Mouse (Mus musculus) kidney, adult 8-10 months (tissue): ENCODE data around the gene Aoc1.

Experiments used
- DNase-seq, 2 experiments: peaks; one replicate each; pipeline ENCODE4 v3.0.0; 2022

Gene Aoc1

GRCm38 (mm10) chr6:48909229-48909628 is 36.5 kb downstream of the Aoc1 start:
- DNase-seq, result no peak

DNA sequence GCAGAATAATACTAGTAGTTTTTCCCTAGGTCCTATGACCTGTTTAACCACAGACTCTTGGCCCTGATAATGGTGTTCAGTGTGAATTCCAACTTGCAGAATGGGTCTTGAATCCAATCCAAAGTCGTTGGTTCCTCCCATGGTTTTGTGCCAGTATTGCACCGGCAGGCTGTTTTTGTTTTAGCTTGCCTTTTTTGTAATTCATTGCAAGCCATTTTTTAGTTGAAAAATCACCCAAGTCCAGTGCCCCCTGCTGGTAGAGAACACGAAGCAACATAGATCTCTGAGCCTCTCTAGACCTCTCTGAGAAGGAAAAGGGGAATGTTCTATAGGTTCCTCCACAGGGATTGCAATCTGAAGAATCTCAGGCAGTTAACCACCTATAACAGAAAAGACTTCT is 39.3 kb downstream of the Aoc1 start:
- peak in 1 of 2 experiments; percentile 26 for DNase-seq

GRCm38 (mm10) chr6:48913587-48913986 is 40.9 kb downstream of the Aoc1 start:
- DNase-seq, result no peak

- DNase-seq, result no peak
Observed at GRCm38 (mm10) chr6:48929595-48929994, 56.9 kb downstream of the Aoc1 start, which contains the start of gene 1600015I10Rik. TSS of gene 1600015I10Rik (plus strand) at chr6:48929895.

- DNase-seq, result no peak
Observed at GRCm38 (mm10) chr6:48949596-48949995, 76.9 kb downstream of the Aoc1 start.

DNA sequence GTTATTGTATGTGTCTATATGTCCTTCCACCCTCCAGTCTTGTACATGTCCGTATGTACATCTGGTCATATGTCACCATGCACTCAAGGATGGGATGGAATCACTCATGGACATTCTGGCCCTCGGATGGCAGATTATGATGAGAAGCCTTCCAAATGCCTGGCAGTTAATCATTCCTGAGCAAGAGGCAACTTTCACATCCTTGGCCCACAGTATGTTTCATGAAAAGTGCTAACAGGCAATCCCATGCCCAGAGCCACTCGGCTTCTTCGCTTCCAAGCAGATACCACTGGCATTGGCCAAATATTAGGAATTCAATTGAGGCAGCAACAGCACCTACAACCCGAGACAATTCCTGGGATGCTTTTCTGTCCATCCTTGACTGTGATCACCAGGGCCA is 78.0 kb downstream of the Aoc1 start:
- DNase-seq, result no peak

DNA sequence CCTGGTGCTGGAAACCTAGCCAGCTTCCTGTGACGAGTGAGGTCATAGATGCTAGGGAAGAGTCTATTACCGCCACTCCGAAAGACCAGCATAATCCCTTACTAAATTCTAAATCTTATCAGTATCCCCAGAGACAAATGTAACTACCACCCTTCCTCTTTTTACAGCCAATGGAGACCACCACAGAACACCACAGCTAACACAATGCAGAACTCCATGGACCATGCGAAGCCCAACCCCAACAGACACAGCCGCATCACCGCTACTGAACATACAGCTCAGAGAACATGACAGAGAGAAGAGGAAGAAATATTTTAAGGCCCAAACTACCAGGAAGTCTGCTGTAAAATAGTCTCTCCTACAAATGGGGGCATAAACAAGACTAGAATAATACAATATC is 78.9 kb downstream of the Aoc1 start:
- no peak for DNase-seq

- DNase-seq, result no peak
Observed at GRCm38 (mm10) chr6:48953220-48953619, 80.5 kb downstream of the Aoc1 start.

- no peak for DNase-seq
Observed at GRCm38 (mm10) chr6:48954211-48954610, 81.5 kb downstream of the Aoc1 start.

DNA sequence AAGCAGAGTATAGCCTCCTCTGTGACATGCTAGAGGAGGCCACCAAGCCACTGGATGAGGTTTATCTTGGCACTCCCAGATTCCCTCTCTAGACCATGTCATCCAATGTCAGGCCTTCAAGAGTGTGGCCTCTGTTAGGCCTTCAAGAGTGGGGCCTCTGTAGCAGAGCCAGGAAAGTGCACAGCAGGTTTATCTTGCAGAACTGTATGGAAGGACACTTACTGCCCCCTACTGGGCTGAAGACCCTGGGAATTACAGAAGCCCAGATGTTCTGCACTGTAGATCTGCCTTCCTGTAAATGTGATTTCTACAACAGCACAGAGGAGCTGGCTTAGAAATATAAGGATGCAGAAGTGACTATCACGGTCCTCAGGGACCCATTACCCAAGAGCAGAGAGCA is 82.2 kb downstream of the Aoc1 start:
- DNase-seq, result peak; percentile 67 to 88

GRCm38 (mm10) chr6:48956785-48957184 is 84.1 kb downstream of the Aoc1 start:
- no peak for DNase-seq

DNA sequence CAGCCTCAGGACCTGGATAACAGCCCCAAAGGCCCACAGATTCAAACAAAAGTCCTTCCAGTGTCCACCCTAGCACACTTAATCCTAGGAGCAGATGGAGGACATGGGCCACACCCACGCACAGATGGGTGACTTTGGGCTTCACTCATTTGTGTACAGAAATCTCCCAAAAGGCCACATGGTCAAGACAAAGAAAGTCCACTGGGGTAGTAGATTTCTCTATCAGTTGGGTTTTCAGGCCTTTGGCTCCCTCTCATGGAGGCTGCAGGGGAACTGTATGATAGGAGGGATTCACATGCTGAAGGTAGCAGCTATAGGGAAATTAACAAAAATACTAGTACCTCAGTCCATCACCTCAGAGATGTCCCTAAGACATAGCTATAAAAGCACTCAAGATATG is 85.4 kb downstream of the Aoc1 start:
- DNase-seq, result peak; percentile 34 to 49
